Mouse (Mus musculus) MN1 (cell line): ENCODE data around the gene Pard3.

ENCODE experiments used
- DNase-seq: peaks from one replicate; pipeline ENCODE4 v3.0.0-alpha.2; 2016; ENCODE audit warnings: low spot score

Gene Pard3

DNA sequence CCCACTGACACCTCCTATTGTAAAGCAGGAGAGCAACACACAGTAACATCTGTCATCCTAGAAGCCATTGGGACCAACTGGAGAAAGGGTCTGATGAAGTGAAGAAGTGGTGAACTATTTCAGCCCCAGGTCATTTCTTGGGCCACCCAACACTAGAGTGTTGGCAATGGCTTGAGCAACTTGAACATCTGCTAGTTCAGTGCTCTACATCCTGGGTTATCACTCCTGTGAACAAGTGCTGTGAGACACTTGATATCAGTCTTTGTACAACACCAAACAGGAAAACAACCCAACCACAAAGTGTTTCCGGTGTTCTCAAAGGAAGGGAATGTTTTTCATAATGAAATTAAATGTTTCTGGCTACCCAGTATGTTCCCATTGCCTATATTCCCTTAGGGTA, 438.1 kb downstream of the Pard3 start:
- no peak for DNase-seq

DNA sequence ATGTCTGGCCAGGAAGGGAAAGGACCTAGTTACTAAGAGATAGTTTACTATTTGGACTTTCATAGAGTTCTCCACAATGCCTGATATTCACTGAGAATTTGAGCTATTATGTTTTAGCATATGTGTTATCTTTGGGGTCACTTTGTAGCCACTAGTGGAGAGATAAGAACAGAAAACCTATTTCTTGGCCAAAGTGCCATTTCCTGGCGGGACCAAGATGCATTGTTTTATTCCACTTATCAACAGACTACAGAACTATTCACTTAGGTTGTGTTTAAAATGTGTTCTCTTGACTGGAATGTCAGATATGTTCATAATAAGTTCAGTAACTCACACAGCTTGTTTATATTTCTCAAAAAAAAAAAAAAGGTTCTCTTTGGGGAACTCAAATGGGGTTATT, 441.6 kb downstream of the Pard3 start:
- no peak for DNase-seq

DNA sequence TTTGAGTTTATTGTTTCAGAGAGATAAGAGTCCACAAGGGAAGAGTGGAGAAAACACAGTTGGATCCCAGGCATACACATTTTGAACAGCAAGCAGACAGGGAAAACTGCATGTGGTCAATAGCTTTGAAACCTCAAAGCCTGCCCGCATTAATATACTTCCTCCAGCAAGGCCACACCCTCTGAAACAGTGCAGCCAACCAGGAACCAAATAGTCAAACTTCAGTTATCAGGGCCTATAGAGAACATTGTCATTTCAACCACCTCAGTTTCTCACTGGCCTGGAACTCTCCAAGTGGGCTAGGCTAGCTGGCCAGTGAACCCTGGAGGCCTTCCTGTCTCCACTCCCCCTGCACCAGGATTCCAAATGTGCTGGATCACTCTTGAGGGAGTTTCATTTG, 442.6 kb downstream of the Pard3 start:
- DNase-seq = no peak

DNA sequence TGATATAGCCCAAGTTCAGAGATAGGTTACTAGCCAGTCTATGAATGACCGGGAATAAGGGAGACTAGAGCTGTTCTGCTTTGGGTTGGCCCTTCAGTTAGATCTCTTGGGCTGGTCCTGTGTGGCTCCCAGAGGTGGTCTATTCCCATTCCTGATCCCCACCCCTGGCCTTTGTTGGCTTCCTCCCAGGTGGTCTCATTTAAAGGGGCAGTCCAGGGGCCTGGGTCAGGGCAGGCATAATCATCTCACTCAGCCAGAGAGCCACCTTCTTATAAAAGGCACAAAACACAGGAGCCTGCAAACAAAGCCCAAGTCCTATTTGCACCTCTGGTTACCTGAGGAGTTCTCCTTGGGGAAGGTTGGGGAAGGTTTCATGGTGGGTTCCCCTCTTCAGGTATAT, 447.6 kb downstream of the Pard3 start:
- no peak for DNase-seq

DNA sequence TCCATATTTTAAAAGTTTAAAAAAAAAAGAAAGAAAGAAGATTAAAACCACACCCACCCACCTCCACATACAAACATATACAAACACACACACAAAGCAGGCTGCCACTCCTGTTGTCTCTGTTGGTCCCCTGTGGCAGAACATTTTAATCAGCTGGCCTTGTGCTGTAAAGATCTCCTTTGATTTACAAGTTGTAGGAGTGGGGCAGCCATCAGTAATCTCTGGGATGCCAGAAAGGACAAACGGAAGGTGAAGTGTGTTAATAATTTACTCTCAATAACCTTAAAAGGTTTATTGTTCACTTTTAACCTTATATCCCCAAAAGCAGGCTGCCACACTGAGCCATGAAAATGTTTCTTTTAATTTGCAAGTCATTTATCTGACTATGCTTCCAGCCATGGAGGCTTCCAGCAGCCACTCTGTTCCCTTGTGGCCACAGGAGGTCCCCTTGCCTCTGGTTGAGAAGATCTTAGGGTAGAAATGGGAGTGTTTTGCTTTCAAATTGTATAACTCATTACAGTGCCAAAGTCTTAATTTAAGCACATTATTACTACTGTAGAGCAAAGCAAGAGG, 448.4 kb downstream of the Pard3 start:
- no peak for DNase-seq

DNA sequence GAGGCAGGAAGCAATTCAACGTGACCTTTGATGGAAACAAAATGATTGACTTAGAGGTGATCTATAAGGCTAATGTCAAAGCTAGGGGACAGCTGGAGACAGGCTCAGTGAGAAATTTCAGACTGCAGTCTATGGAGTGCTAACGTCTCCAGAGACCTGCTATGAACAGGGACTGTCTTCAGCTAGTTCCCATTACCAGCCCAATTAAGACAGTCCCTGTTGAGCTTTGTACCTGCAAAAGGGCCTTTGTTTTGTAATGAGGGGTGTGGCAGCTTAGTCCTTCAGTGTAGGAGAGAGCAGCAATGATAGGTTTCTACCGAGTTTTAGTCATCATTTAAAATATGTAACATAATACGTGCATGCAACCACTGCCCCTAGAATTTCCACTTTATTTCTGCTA, 448.9 kb downstream of the Pard3 start:
- no peak for DNase-seq

DNA sequence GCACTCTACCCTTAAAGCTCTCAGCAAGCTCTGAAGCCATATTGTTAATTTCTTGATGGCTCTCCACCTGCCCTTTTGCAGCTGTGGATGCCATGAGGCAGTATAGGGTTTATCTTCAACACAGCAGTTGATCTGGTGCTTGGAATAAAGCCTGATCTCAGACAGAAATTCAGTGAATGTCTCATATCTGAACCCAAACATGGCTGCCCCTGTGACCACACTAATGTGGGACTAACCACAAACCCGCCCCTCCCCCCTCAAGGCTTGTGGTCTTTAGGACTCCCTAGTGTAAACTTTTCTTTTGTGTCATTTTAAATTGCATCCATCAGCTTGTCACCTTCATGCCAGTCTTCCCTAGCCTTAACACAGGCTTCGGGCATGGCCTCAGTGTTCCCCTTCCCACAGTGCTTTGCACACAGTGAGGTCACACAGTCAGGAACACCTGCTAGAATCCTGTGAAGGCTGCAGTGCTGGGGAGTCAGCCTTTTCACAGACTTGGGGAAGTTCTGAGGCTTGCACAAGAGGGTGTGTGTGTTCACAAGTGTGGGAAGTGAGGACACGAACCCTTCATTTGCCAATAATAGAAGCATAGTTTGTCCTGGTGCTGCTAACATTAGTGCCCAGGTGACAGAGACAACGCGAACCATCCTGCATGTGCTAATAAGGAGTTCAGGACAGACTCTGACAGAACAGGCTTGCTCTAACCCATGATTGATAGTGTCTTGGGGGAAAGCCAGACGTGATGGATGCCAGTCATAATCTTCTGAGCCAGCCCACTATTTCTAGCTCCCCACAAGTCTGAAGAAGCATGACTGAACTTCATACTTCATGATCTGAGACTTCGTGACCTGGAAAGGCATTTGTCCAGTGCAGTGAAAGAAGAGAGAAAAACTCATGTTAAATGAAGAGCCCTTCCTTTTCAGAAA, 451.4 kb downstream of the Pard3 start:
- no peak for DNase-seq

DNA sequence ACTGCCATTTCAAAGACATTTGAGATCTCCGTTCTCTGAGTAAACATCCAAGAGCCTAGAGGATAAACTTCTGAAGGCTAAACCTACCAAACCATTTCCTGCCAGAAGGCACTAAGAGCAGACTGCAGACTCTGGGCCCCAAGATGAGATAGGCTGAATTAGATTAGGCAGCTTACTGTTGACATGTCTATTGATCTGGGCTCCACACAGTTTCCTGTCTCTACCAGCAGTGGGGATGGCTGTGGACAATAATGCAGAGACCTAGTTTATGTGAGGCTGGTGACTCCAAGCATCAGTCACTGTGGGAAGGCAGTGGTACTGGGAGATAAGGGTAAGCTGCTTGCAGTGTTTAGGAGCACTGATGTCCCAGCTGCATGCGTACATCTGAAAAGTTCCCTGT, 452.4 kb downstream of the Pard3 start:
- peak; percentile 76 for DNase-seq

DNA sequence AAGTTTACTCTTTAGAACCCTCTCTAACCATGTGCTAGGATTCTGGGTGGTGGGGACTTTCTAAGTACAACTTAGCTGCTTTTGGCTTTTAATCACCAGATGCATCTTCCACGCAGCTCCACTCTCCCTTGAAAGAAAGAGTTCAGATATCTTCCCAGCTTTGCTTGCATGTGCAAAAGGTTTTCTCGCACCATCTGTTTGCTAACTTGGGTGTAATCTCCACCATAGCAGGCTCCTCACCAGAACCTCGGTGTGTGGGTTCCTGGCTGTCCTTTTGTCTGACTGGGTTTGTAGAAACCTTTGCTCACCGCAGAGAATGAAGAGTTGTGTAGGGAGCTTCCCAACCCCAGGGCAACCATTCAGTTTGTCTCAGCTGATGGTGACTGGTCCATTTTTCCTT, 462.0 kb downstream of the Pard3 start:
- DNase-seq = no peak

DNA sequence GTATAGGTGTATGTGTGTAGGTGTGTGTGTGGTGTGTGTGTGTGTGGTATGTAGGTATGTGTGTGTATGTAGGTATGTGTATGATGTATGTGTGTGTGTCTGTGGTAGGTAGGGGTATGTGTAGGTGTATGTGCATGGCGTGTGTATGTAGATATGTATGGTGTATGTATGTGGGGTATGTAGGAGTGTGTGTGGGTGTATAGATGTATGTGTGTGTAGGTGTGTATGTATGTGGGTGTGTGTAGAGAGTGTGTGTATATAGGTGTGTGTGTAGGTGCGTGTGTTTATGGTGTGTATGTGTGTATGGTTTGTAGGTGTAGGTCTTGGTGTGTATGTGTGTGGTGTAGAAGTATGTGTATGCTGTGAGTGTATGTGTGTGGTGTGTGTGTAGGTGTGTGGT, 464.6 kb downstream of the Pard3 start:
- DNase-seq = no peak

DNA sequence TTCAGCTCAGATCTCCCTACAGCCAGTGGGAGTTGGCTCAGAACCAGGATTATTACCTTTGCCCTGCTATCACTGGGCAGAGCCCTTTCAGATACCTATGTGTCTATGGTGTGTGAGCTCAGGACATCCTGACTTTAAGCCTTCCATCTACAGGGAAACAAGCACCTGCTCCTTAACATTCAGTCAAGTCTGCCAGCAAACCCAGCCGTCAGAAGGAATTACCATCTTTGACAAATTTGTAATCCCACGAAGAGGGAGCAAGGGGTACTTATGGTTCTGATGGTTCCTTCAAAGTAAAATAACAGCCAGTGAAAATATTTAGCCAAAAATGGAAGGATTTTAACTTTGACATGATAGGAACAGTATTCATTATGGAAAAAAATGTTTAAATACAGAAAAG, 466.1 kb downstream of the Pard3 start:
- DNase-seq = no peak

DNA sequence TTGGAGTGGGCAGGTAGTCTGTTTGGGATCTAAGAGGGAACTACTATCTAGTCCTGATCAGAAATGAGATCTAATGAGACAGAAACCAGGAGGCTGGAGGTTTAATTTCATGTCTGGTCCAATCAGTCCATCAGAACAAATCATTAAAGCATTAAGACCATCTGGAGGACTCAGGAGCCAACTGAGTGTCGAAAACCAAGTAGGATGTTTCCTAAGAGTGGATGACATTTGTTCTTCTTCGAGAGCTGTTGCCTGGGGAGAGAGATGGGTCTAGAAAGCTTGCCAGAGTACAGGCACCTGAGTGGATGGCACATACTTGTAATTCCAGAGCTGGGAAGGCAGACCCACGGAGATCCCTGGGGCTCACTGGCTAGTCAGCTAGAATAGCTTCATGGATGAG, 468.2 kb downstream of the Pard3 start:
- no peak for DNase-seq

DNA sequence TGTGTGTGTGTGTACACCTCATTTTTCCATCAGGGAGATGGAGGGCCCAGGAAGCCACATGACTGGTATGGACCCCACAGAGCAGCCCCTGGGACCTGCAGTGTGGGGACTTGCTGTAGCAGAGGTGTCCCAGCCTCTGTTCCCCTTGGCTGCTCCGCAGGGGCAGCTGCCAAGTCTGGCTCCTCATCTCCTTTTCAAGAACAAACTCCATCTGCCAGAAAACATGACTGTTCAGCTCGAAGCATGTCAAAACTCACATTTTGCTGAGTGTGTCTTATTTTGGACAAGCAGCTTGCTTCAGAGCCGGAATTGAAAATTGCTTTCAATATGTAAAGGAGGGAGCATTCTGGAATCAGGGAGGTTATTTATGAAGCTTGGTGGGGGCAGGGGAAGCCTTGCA, 471.1 kb downstream of the Pard3 start:
- no peak for DNase-seq

DNA sequence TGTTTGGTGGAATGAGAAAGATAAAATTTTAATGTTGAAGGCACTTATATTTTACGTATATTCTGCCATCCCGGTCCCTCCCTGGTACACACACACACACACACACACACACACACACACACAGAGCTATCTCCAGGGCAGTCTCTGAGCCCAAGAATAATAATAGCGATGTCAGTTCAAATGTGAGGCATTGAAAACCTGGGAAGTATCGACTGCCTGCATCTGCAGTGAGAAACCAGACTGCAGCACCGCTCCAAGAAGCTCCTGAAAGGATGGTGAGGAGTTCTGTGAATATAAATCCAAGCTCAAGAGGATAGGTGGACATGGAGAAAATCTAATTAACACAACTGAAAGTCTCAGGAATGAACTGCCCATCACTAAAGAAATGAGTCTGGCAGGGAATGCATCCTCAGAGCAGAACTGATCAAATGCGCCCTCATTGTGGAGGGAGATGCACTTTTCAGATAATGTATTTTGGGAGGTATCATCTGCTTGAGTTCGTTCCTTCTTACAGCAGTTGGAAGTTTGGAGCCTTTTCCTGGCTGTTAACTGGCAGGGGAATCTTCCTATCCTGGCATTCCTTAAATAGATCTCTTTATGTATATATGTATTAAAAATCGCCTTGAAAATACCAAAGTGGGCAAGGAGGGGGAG, 471.6 kb downstream of the Pard3 start:
- no peak for DNase-seq

DNA sequence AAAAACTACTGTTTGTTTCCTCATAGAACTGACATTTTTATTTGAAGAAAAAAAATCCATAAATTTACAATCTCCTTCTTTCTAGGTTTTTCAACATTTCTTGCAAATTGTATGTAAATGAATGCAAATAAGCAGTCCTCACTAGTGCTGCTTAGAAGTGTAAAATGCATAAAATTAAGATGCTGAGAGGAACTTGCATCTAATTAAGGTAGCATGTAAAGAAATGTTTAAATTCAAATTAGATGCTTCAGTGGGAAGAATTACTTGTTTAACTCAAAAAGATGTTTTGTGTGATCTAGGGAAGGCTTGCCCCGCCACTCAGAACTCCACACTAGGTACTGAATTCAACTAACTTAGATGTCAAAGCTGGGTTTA, 472.1 kb downstream of the Pard3 start:
- no peak for DNase-seq

DNA sequence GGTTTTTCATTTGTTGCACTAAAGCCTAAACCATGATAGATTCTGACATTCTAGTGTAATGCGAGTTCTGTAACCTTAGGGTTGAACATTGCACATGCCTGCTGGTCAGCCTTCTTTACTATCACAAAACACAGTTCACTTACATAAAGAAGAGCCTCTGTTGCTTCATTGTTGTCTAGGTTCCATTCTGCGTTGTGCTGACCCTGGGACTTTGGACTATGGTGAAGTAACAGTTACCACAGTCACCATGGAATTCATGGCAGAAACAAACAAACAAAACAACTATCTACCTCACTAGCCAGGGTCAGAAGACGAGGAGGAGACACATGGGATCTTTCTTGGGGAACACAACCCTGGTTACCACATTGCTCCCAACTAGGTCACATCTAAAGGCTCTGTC, 476.1 kb downstream of the Pard3 start:
- DNase-seq = no peak

DNA sequence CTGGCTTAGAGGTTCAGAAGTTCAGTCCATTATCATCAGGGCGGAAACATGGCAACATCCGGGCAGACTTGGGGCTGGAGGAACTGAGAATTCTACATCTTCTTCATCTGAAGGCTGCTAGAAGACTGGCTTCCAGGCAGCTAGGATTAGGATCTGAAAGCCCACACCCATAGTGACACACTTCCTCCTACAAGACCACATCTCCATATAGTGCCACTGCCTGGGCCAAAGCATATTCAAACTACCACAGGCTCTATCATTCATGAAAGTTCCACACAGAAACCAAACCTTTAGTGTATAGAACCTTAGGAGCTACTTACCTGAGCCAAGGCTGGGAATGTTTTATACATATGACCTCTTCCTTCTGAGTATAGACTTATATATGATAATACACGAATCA, 476.6 kb downstream of the Pard3 start:
- DNase-seq = no peak

DNA sequence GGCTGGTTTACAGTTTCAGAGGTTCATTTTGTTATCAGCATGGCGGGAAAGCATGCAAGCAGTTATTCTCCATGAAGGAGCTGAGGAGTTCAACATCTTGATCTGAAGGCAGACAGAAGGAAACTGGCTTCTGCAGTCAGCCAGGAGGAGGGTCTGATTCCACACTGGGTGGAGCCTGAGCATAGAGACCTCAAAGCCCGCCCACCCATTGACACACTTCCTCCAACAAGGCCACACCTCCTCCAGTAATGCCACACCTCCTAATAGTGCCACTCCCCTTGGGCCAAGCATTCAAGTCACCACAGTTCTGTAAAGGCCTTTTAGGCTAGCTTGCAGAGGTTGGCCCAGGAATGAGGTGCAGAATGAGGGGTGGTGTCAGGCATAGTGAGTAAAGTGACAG, 478.5 kb downstream of the Pard3 start:
- DNase-seq = no peak

DNA sequence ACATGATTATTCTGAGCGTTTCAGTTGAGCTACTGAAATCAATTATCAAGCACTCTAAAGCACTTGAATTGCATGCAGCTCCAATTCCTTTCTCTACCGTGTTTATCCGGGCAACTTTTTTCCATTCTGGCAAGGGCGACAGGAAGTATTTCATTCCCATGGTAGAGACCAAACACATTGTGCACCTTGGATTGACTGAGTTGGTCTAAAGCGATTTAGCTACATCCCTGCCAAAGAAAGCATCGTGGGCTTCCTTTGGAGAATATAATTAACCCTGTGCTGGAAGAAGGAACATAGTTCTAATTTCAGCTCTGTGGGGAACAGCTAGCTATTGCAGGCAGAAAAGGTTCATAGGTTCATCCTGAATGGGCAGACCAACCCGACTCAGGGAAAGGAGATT, 480.0 kb downstream of the Pard3 start:
- no peak for DNase-seq

DNA sequence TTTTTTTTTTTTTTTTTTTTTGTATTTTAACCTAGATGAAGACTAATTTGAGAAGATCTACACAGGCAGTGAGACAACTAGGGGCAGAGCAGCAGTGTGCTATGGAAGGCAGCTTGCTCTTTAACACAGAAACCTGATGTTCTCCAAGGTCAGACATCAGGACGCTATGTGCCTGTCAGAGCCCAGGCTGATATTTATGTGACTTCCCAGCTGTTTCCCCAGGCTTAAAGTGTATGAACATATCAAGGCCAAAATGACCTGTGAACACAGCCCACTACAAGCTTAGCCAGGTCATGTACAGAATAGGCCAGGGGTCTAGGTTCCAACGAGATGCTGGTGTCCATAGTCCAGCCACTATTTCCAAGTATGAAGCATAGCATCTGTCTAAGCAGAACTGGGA, 482.5 kb downstream of the Pard3 start:
- DNase-seq = no peak

DNA sequence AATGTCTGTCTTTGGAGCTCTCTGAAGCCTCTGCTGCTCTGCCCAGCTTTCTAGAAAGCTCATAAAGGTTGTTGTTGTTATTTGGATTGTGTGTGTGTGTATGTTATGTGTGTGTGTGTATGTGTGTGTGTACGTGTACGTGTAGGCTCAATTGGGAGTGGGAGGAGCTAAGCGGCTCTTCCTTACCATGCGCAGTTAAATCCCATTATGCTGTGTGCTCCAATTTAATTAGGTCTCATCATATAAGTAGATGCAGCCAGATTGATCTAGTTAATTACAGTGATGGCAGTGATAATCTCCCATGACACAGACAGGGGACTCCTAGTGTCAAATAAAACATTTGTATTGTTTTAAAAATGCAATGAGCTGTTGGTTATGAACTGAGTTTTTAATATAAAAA, 487.2 kb downstream of the Pard3 start:
- DNase-seq = no peak

DNA sequence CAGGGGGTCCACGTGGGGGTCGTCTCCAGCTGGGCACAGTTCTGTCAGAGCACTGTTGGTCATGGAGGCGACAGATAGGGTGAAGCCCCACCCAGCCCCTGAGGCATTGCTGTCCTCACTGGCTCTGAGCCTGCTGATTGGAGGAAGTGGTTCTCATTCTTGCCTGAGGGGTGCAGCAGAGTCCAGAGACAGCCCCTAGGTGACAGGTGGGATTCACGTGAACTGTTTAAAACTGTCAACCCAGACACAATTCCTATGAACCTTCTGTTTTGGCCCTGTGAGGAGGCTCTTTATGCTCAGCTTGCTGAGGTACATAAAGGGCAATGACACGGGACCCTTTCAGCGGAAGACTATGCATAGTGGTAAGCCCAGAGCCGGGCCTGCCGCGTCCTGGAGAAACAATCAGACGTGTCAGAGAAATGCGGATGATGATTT, 488.5 kb downstream of the Pard3 start:
- DNase-seq = no peak

DNA sequence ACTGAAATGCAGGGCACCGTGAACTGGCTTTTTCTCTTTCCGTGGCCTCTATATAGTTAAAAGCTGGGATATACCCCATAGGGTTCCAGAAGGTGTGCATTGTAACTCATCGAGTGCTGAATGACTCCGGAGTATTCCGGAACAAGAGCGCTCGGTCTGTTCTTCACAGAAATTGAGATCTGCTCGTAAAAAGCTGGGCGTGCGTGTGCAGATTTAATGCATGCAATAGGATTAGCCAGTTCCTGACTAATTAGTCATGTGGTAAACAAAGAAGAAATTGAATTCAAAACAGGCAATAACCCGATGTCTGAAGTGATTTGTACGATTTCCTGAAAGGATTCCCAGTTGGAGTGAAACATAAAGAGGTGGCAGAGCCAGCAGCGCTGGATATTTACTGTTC, 489.1 kb downstream of the Pard3 start:
- no peak for DNase-seq
